11 mouse cellular contexts compared by ENCODE assay signal in the genomic region with DNA sequence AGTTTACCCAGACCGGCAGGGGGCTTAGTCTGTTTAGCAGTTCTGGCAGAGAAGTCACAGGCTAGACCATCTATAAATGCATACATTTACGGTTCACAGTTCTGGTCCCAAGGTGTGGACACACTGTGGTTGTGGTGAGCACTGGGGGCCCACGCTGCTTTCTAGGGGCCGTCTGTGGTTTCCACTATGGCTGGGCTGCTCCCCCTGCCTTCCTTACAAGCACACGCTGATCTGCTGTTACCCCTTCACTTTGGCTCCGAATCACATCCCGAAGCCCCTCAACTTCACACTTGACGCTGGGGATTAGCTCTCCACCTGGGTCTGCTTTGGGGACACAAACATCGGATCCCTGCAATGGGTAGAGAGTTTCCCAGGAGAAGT. TPM values are rescaled to one million over a fixed set of nuclear protein-coding genes. Genes with fewer than 3 reads are reported as not detected.
DNase-seq lines count a peak whose midpoint lies in the region; ATAC-seq and TF ChIP-seq lines count a peak whose summit lies in the region.
"Had no signal": no experiment of that assay in that cellular context is flagged by ENCODE, and none has a peak within 500 bp of the region (broad histone marks: within the 10 kb centered on the region; RNA-seq: fewer than 3 reads in every experiment).

No protein-coding gene starts in this region.

- ATAC-seq in heart, embryonic 11.5 days (replicated peaks; ENCODE audit: insufficient number of reproducible peaks, low FRiP score, low TSS enrichment): no peak
- no peak for ATAC-seq in monocyte, adult 5-6 weeks (replicated peaks; ENCODE audit: insufficient number of reproducible peaks, low FRiP score, low TSS enrichment, poor library complexity, severe bottlenecking)

- H3K4me2 ChIP-seq in heart, embryonic 11.5 days: peak overlapping the region; percentile 62

- DNase-seq in heart, adult 9 months (ENCODE audit: low spot score in 2 of 2): no peak
- DNase-seq in thymus, adult 2 months: peak; percentile 19
- no peak for DNase-seq in thymus, adult 18-20 months
- DNase-seq in spleen, postnatal 4 days (ENCODE audit: low spot score in 2 of 2): no peak
- no peak for DNase-seq in Muller cell, postnatal 12 days (ENCODE audit: inconsistent ontology term)
- DNase-seq: gastrocnemius, postnatal 10 days had no signal

- H3K4me3 ChIP-seq in heart, embryonic 11.5 days (ENCODE audit: low read depth, low read length): no peak overlapping the region
- no peak overlapping the region for H3K4me3 ChIP-seq in thymus, adult 2 months (ENCODE audit: control insufficient read depth, insufficient read depth, low read length)
- H3K4me3 ChIP-seq in megakaryocyte, embryonic 14.5 days (replicated peaks): peak overlapping the region; percentile 81

- H3K4me1 ChIP-seq in heart, embryonic 11.5 days (ENCODE audit: control insufficient read depth, insufficient read depth, low read length): peaks cover 2% of the 10 kb centered on the region; the same call in 1 of the 2 replicates
- peaks cover 26% of the 10 kb centered on the region for H3K4me1 ChIP-seq in thymus, adult 2 months (replicated peaks; ENCODE audit: control insufficient read depth, insufficient read depth, low read length)
- peaks cover 68% of the 10 kb centered on the region for H3K4me1 ChIP-seq in megakaryocyte, embryonic 14.5 days

- H3K9me3 ChIP-seq in heart, embryonic 11.5 days (replicated peaks; ENCODE audit: control insufficient read depth, low read length): no peaks in the 10 kb centered on the region
- no peaks in the 10 kb centered on the region for H3K9me3 ChIP-seq in megakaryocyte, embryonic 14.5 days
- H3K9me3 ChIP-seq: G1E had no signal

- no peak for TF ChIP-seq POLR2A in thymus, adult 2 months (IDR thresholded peaks at IDR 0.05; ENCODE audit: control insufficient read depth, extremely low read depth, insufficient read depth, low read length, poor library complexity)

- no peak for TF ChIP-seq CTCF in thymus, adult 2 months (IDR thresholded peaks at IDR 0.05; ENCODE audit: borderline replicate concordance, control insufficient read depth, extremely low read depth, insufficient read depth, low read length, poor library complexity)

- H3K27ac ChIP-seq in heart, embryonic 11.5 days (ENCODE audit: low read depth, low read length): no peak overlapping the region
- peak overlapping the region; percentile 28; the same call in 1 of the 2 replicates for H3K27ac ChIP-seq in thymus, adult 2 months (ENCODE audit: control insufficient read depth, insufficient read depth, low read length)
- H3K27ac ChIP-seq: liver, embryonic 14.5 days had no signal

- no peak overlapping the region for H3K9ac ChIP-seq in heart, embryonic 11.5 days (ENCODE audit: low read depth, low read length)
- H3K9ac ChIP-seq: liver, embryonic 14.5 days had no signal

- H3K36me3 ChIP-seq in heart, embryonic 11.5 days (ENCODE audit: control insufficient read depth, insufficient read depth, low read length): no peaks in the 10 kb centered on the region
- H3K36me3 ChIP-seq in thymus, adult 2 months (ENCODE audit: control insufficient read depth, insufficient read depth, low read length): no peaks in the 10 kb centered on the region
- H3K36me3 ChIP-seq in megakaryocyte, embryonic 14.5 days (replicated peaks; ENCODE audit: low read length): no peaks in the 10 kb centered on the region
- H3K36me3 ChIP-seq: G1E had no signal

- 24% methylated on average over 9 of the region's 9 CpGs for WGBS in heart, embryonic 11.5 days (ENCODE audit: insufficient replicate concordance)
- 34% methylated on average over 9 of the region's 9 CpGs for WGBS in thymus, adult 2 months

- H3K27me3 ChIP-seq in heart, embryonic 11.5 days (ENCODE audit: control insufficient read depth, insufficient read depth, low read length): no peaks in the 10 kb centered on the region
- no peaks in the 10 kb centered on the region for H3K27me3 ChIP-seq in thymus, adult 2 months (ENCODE audit: control insufficient read depth, insufficient read depth, low read length)
- H3K27me3 ChIP-seq in megakaryocyte, embryonic 14.5 days (replicated peaks): peaks cover 2% of the 10 kb centered on the region

RNA-seq across cellular contexts. Expression of a gene that starts 26.3 kb away (rescaled TPM):
- 23.0 and 24.3 TPM in 2 replicates for polyA plus RNA-seq in heart, embryonic 11.5 days (2014; fragmentation: Nextera tagmentation; extraction: Ambion mirVana)
- 59.2 and 79.9 TPM in 2 replicates for polyA plus RNA-seq in thymus, adult 2 months (2012; rRNA removed)
- polyA plus RNA-seq in megakaryocyte, embryonic 14.5 days (2012; ENCODE audit: insufficient read depth, low replicate concordance): 2.2 and 6.8 TPM in 2 replicates
- 9.6 to 28.7 TPM (median 14.5 TPM) in 3 replicates for total RNA-seq in monocyte, adult 5-6 weeks (2017)

RNA-seq across cellular contexts. Expression of a gene that starts 29.7 kb away (rescaled TPM):
- 13.0 and 13.7 TPM in 2 replicates for polyA plus RNA-seq in heart, embryonic 11.5 days (2014; fragmentation: Nextera tagmentation; extraction: Ambion mirVana)
- 21.5 and 27.8 TPM in 2 replicates for polyA plus RNA-seq in thymus, adult 2 months (2012; rRNA removed)
- polyA plus RNA-seq in megakaryocyte, embryonic 14.5 days (2012; ENCODE audit: insufficient read depth, low replicate concordance): 2.0 and 21.6 TPM in 2 replicates
- 28.8 to 34.7 TPM (median 33.1 TPM) in 3 replicates for total RNA-seq in monocyte, adult 5-6 weeks (2017)
